Mouse (Mus musculus) neural tube, embryonic 11.5 days (tissue): ENCODE measurements around the gene Trap1. TPM values are rescaled to one million over a fixed set of nuclear protein-coding genes. Genes with fewer than 3 reads are reported as not detected.
"Not testable (repeated sequence)": the region's sequence is repeated elsewhere in the genome, so short reads cannot be mapped to it uniquely, and the experiment has no call there.

Source experiments
- ATAC-seq: fragments of 200-750 bp; cut with Nextera tagmentation; 2 replicates; pipeline ENCODE4 v1.8.0; 2017; ENCODE audit warnings: moderate number of reproducible peaks, mild to moderate bottlenecking, moderate TSS enrichment, moderate library complexity; ENCODE audit not compliant: insufficient read depth, low FRiP score, low TSS enrichment
- DNase-seq: peaks from one replicate; pipeline ENCODE4 v3.0.0-alpha.2; 2015; ENCODE audit warnings: low spot score
- H3K27ac ChIP-seq: fragments of 300-500 bp; sonication (generic); 2 replicates; pipeline ENCODE4 v1.5.1; 2014; ENCODE audit warnings: low read depth, mild to moderate bottlenecking, low read length
- H3K27me3 ChIP-seq: fragments of 300-500 bp; sonication (generic); 2 replicates; pipeline ENCODE4 v1.6.1; 2014; ENCODE audit warnings: mild to moderate bottlenecking, low read length, mixed read lengths; ENCODE audit not compliant: control insufficient read depth, insufficient read depth
- H3K36me3 ChIP-seq: fragments of 300-500 bp; sonication (generic); 2 replicates; pipeline ENCODE4 v1.6.1; 2014; ENCODE audit warnings: mild to moderate bottlenecking, low read length, moderate library complexity, mixed read lengths; ENCODE audit not compliant: control insufficient read depth, insufficient read depth
- H3K4me1 ChIP-seq: fragments of 300-500 bp; sonication (generic); 2 replicates; pipeline ENCODE4 v1.6.1; 2014; ENCODE audit warnings: low read length, mixed read lengths; ENCODE audit not compliant: control insufficient read depth, insufficient read depth
- H3K4me2 ChIP-seq: fragments of 300-500 bp; sonication (generic); 2 replicates; pipeline ENCODE4 v1.6.1; 2014; ENCODE audit warnings: low read depth, mild to moderate bottlenecking, moderate library complexity
- H3K4me3 ChIP-seq: fragments of 300-500 bp; sonication (generic); 2 replicates; pipeline ENCODE4 v1.5.1; 2014; ENCODE audit warnings: low read depth, low read length
- H3K9ac ChIP-seq: fragments of 300-500 bp; sonication (generic); 2 replicates; pipeline ENCODE4 v1.6.1; 2014; ENCODE audit warnings: mild to moderate bottlenecking, low read length
- H3K9me3 ChIP-seq: fragments of 300-500 bp; sonication (generic); 2 replicates; pipeline ENCODE4 v1.6.1; 2016; ENCODE audit warnings: low read length; ENCODE audit not compliant: control insufficient read depth
- WGBS: fragments of 180-500 bp; shearing (Covaris S2); extraction: QIAGEN DNeasy Blood & Tissue Kit; methylation state at CpG from one replicate; pipeline ENCODE4 v1.1.7; 2014; 5-methylcytosine and 5-hydroxymethylcytosine counted together
- microRNA-seq: library from miRNA; unstranded; fragments of <30 nt; microRNA quantifications from one replicate; pipeline ENCODE4, GENCODE M21; 2016
- polyA plus RNA-seq: library from polyadenylated mRNA; unstranded; fragments of >200 nt; fragmentation: Nextera tagmentation; extraction: Ambion mirVana; gene quantifications from 2 replicates; pipeline ENCODE4 v1.2.1, GENCODE M21; 2014

Trap1 gene
- polyA plus RNA-seq, 1 experiment from 2014 or later: 85.7 TPM

GRCm38 (mm10) chr16:4017466-4017865 is 60.2 kb downstream of the Trap1 start:
- H3K4me2 ChIP-seq, H3K36me3 ChIP-seq, H3K27me3 ChIP-seq, H3K9me3 ChIP-seq, DNase-seq, ATAC-seq, H3K9ac ChIP-seq, H3K27ac ChIP-seq, H3K4me1 ChIP-seq, H3K4me3 ChIP-seq: not testable (repeated sequence)
- 88% methylated on average over 6 of the region's 6 CpGs for WGBS

GRCm38 (mm10) chr16:4016786-4017185 is 60.8 kb downstream of the Trap1 start:
- not testable (repeated sequence) for ATAC-seq, H3K4me2 ChIP-seq, H3K9ac ChIP-seq, H3K4me3 ChIP-seq, H3K27ac ChIP-seq, H3K9me3 ChIP-seq, H3K27me3 ChIP-seq, H3K4me1 ChIP-seq, H3K36me3 ChIP-seq, DNase-seq
- WGBS: 79% methylated on average over 17 of the region's 17 CpGs

DNA sequence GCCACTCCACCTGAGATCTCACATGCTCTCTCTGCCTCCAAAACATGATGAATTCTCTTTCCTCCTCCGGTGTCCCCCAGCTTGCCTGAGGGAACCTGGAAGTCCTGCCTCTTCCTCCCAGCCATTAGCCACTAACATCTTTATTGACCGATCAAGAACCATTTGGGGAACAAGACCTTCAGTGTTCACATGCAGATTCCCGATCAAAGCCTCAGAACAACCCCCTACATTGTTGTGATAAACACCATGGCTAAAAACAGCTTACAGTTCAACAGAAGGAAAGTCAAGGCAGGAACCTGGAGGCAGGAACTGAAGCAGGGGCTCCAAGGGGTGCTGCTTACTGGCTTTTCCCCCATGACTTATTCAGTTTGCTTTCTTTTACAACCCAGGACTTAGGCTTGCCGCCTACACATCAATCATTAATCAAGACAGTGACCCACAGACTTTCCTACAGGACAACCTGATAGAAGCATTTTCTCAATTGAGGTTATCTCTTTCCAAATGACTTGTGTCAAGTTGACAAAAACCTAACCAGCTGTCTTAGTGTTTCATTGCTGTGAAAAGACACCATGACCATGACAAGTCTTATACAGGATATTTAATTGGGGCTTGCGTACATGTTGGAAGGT is 63.5 kb downstream of the Trap1 start:
- no peak overlapping the region for H3K9ac ChIP-seq
- no peaks in the 10 kb centered on the region for H3K27me3 ChIP-seq
- no peak overlapping the region for H3K27ac ChIP-seq
- no peaks in the 10 kb centered on the region for H3K36me3 ChIP-seq
- ATAC-seq: no peak
- H3K9me3 ChIP-seq: no peaks in the 10 kb centered on the region
- H3K4me3 ChIP-seq: no peak overlapping the region
- 82% methylated on average over 5 of the region's 5 CpGs for WGBS
- no peak overlapping the region for H3K4me2 ChIP-seq
- no peak for DNase-seq
- H3K4me1 ChIP-seq: no peaks in the 10 kb centered on the region

DNA sequence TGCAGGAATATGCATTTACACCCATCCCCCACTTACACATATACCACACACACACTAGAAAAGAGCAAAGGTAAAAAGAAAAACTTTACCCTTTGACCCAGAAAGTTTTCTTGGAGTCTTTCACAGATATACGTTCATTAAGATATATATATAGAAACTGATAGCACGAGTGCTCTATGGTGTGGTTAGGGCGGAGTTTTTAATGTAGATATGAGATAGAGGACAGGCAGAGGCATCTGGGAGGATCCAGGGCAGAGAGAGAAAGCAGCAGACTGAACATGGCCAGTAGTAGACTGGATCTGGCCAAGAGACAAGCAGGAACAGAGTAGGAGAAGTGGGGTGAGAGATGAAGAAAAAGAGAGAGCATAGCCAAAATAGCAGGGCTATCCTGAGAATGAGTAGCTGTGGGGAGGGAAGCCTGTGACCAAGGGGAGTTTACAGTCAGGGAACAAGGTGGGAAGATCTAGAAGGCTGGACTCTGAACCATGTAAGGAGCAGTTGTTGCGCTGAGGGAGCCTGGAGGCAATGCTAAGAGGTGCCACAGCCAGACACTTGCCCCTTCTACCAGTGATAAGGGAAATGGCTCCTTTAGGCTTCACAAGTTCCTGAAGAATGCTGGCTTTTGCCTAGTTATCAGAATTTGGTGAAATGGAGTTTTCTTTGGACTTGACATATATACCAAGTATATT is 64.6 kb downstream of the Trap1 start:
- no peaks in the 10 kb centered on the region for H3K27me3 ChIP-seq
- H3K4me2 ChIP-seq: no peak overlapping the region
- no peak overlapping the region for H3K4me3 ChIP-seq
- no peaks in the 10 kb centered on the region for H3K4me1 ChIP-seq
- no peak overlapping the region for H3K9ac ChIP-seq
- WGBS: 77% methylated on average over 4 of the region's 4 CpGs
- H3K9me3 ChIP-seq: no peaks in the 10 kb centered on the region
- no peaks in the 10 kb centered on the region for H3K36me3 ChIP-seq
- no peak overlapping the region for H3K27ac ChIP-seq
- no peak for ATAC-seq
- DNase-seq: no peak

- DNase-seq (peak; percentile 98), ATAC-seq (peak; percentile 98)
- Histone ChIP-seq H3K9ac (peak within 1 kb of the TSS; percentile 85), H3K4me3 (peak within 1 kb of the TSS; percentile 80), H3K27ac (peak within 1 kb of the TSS; percentile 72), H3K36me3 (peaks cover 5% of the 10 kb centered on the region), H3K27me3 (no peaks in the 10 kb centered on the region), H3K9me3 (no peaks in the 10 kb centered on the region), H3K4me2 (peak within 1 kb of the TSS; percentile 86), H3K4me1 (0 out of 2 replicates have a peak, but pooled peaks cover 8% of the 10 kb centered on the region)
- 1% methylated on average over 58 of the region's 58 CpGs for WGBS
These were observed 73.9 kb downstream of the Trap1 start, which contains the start of gene Slx4 for GRCm38 (mm10) chr16:4003489-4004398. Gene Slx4, minus strand, starts transcription at chr16:4003770.

Small RNA genes within 50 kb of the gene (microRNA-seq; reads per million reads assigned to microRNA genes)
- not detected for gene Gm23413

Other genes starting within 250 kb of the Trap1 start
- gene Olfr15, start 246.9 kb downstream of the Trap1 start, polyA plus RNA-seq: not detected in 2 replicates
- 1.1 and 1.3 TPM in 2 replicates for gene Zfp174, start 230.6 kb downstream of the Trap1 start, polyA plus RNA-seq
- gene Naa60, start 205.5 kb downstream of the Trap1 start, polyA plus RNA-seq: 66.2 and 66.5 TPM in 2 replicates
- gene Zfp597, start 193.3 kb downstream of the Trap1 start, polyA plus RNA-seq: 9.5 and 9.6 TPM in 2 replicates
- 1.5 TPM in 1 of 2 replicates, not detected in the other for gene Gm20695, start 193.2 kb downstream of the Trap1 start, polyA plus RNA-seq
- gene 1700037C18Rik, start 169.1 kb downstream of the Trap1 start, polyA plus RNA-seq: 3.5 and 5.5 TPM in 2 replicates
- gene Cluap1, start 169.0 kb downstream of the Trap1 start, polyA plus RNA-seq: 23.3 and 25.2 TPM in 2 replicates
- gene Nlrc3, start 101.2 kb downstream of the Trap1 start, polyA plus RNA-seq: 0.92 and 1.1 TPM in 2 replicates
- 31.2 and 35.4 TPM in 2 replicates for gene Slx4, start 74.1 kb downstream of the Trap1 start, polyA plus RNA-seq
- gene Dnase1, start 40.9 kb downstream of the Trap1 start, polyA plus RNA-seq: 6.1 and 6.8 TPM in 2 replicates
- 34.3 and 34.5 TPM in 2 replicates for gene Crebbp, start 136.2 kb upstream of the Trap1 start, polyA plus RNA-seq